Mouse (Mus musculus): ENCODE measurements at regions not wholly inside any gene's neighbourhood (a gene's known extent, or its start where the extent isn't known, plus 50 kb on each side); places are given as distances from the start of the nearest gene placed in this dataset.

GRCm38 (mm10) chr8:76748471-76748870, 150.8 kb upstream of the Nr3c2 start:
- no peaks in the 10 kb centered on the region for H3K9me3 ChIP-seq (replicated peaks)
- H3K4me1 ChIP-seq = no peaks in the 10 kb centered on the region
- H3K36me3 ChIP-seq = no peaks in the 10 kb centered on the region
- H3K4me3 ChIP-seq = no peak overlapping the region
- no peak overlapping the region for H3K9ac ChIP-seq
- no peaks in the 10 kb centered on the region for H3K27me3 ChIP-seq (replicated peaks)
- no peak overlapping the region for H3K4me2 ChIP-seq
- WGBS (ENCODE audit: insufficient replicate concordance) = 45% methylated on average over 1 of the region's 1 CpGs
- no peak for ATAC-seq
- no peak overlapping the region for H3K27ac ChIP-seq

- no peaks in the 10 kb centered on the region for H3K9me3 ChIP-seq (replicated peaks)
- no peak overlapping the region for H3K9ac ChIP-seq
- H3K4me2 ChIP-seq = no peak overlapping the region
- ATAC-seq = no peak
- H3K4me3 ChIP-seq = no peak overlapping the region
- no peaks in the 10 kb centered on the region for H3K4me1 ChIP-seq
- no peaks in the 10 kb centered on the region for H3K27me3 ChIP-seq (replicated peaks)
- no peaks in the 10 kb centered on the region for H3K36me3 ChIP-seq
- H3K27ac ChIP-seq = no peak overlapping the region
- 61% methylated on average over 4 of the region's 4 CpGs for WGBS (ENCODE audit: insufficient replicate concordance)
Measured at GRCm38 (mm10) chr8:76750286-76750685, 149.0 kb upstream of the Nr3c2 start.

GRCm38 (mm10) chr8:76754166-76754565, 145.1 kb upstream of the Nr3c2 start:
- Histone ChIP-seq H3K27ac (no peak overlapping the region), H3K4me1 (no peaks in the 10 kb centered on the region), H3K4me2 (no peak overlapping the region), H3K36me3 (no peaks in the 10 kb centered on the region), H3K4me3 (no peak overlapping the region), H3K27me3 (replicated peaks) (no peaks in the 10 kb centered on the region), H3K9ac (no peak overlapping the region), H3K9me3 (replicated peaks) (no peaks in the 10 kb centered on the region)
- WGBS (ENCODE audit: insufficient replicate concordance) = 65% methylated on average over 3 of the region's 3 CpGs
- no peak for ATAC-seq

- no peak overlapping the region for H3K27ac ChIP-seq
- no peaks in the 10 kb centered on the region for H3K9me3 ChIP-seq (replicated peaks)
- no peak for ATAC-seq
- no peak overlapping the region for H3K4me2 ChIP-seq
- no peak overlapping the region for H3K9ac ChIP-seq
- no peaks in the 10 kb centered on the region for H3K27me3 ChIP-seq (replicated peaks)
- no peaks in the 10 kb centered on the region for H3K36me3 ChIP-seq
- no peak overlapping the region for H3K4me3 ChIP-seq
- H3K4me1 ChIP-seq = no peaks in the 10 kb centered on the region
- 55% methylated on average over 3 of the region's 3 CpGs for WGBS (ENCODE audit: insufficient replicate concordance)
Measured at GRCm38 (mm10) chr8:76764201-76764600, 135.0 kb upstream of the Nr3c2 start.

GRCm38 (mm10) chr8:76768302-76768701, 130.9 kb upstream of the Nr3c2 start:
- no peak for ATAC-seq
- H3K27me3 ChIP-seq (replicated peaks) = no peaks in the 10 kb centered on the region
- no peaks in the 10 kb centered on the region for H3K4me1 ChIP-seq
- no peak overlapping the region for H3K27ac ChIP-seq
- 63% methylated on average over 5 of the region's 5 CpGs for WGBS (ENCODE audit: insufficient replicate concordance)
- no peak overlapping the region for H3K4me3 ChIP-seq
- H3K4me2 ChIP-seq = no peak overlapping the region
- H3K9me3 ChIP-seq (replicated peaks) = no peaks in the 10 kb centered on the region
- no peak overlapping the region for H3K9ac ChIP-seq
- H3K36me3 ChIP-seq = no peaks in the 10 kb centered on the region

- Histone ChIP-seq H3K36me3 (no peaks in the 10 kb centered on the region), H3K9me3 (replicated peaks) (no peaks in the 10 kb centered on the region), H3K4me2 (no peak overlapping the region), H3K27ac (no peak overlapping the region), H3K9ac (no peak overlapping the region), H3K4me3 (no peak overlapping the region), H3K27me3 (replicated peaks) (no peaks in the 10 kb centered on the region), H3K4me1 (0 out of 2 replicates have a peak, but pooled peaks cover 4% of the 10 kb centered on the region)
- WGBS (ENCODE audit: insufficient replicate concordance) = 64% methylated on average over 1 of the region's 1 CpGs
- ATAC-seq = no peak
Measured at GRCm38 (mm10) chr8:76787744-76788143, 111.5 kb upstream of the Nr3c2 start.

GRCm38 (mm10) chr8:76793891-76794290, 105.4 kb upstream of the Nr3c2 start:
- Histone ChIP-seq H3K4me2 (peak overlapping the region; percentile 31; the same call in 1 of the 2 replicates), H3K27me3 (replicated peaks) (no peaks in the 10 kb centered on the region), H3K9me3 (replicated peaks) (no peaks in the 10 kb centered on the region), H3K36me3 (no peaks in the 10 kb centered on the region), H3K4me3 (no peak overlapping the region), H3K27ac (no peak overlapping the region), H3K4me1 (peaks cover 16% of the 10 kb centered on the region; the same call in 1 of the 2 replicates), H3K9ac (no peak overlapping the region)
- peak; percentile 99 for ATAC-seq
- 33% methylated on average over 3 of the region's 3 CpGs for WGBS (ENCODE audit: insufficient replicate concordance)

GRCm38 (mm10) chr8:76799998-76800397, 99.2 kb upstream of the Nr3c2 start:
- Histone ChIP-seq H3K9me3 (replicated peaks) (no peaks in the 10 kb centered on the region), H3K9ac (no peak overlapping the region), H3K27me3 (replicated peaks) (no peaks in the 10 kb centered on the region), H3K4me1 (peaks cover 5% of the 10 kb centered on the region; the same call in 1 of the 2 replicates), H3K36me3 (no peaks in the 10 kb centered on the region), H3K27ac (no peak overlapping the region), H3K4me3 (no peak overlapping the region), H3K4me2 (no peak overlapping the region)
- peak; percentile 71 for ATAC-seq

GRCm38 (mm10) chr8:76823456-76823855, 75.8 kb upstream of the Nr3c2 start:
- Histone ChIP-seq H3K4me1 (no peaks in the 10 kb centered on the region), H3K4me3 (no peak overlapping the region), H3K4me2 (no peak overlapping the region), H3K27me3 (replicated peaks) (no peaks in the 10 kb centered on the region), H3K9ac (no peak overlapping the region), H3K36me3 (no peaks in the 10 kb centered on the region), H3K27ac (no peak overlapping the region), H3K9me3 (replicated peaks) (no peaks in the 10 kb centered on the region)
- ATAC-seq = no peak
- 58% methylated on average over 2 of the region's 2 CpGs for WGBS (ENCODE audit: insufficient replicate concordance)
